In the genomic region with DNA sequence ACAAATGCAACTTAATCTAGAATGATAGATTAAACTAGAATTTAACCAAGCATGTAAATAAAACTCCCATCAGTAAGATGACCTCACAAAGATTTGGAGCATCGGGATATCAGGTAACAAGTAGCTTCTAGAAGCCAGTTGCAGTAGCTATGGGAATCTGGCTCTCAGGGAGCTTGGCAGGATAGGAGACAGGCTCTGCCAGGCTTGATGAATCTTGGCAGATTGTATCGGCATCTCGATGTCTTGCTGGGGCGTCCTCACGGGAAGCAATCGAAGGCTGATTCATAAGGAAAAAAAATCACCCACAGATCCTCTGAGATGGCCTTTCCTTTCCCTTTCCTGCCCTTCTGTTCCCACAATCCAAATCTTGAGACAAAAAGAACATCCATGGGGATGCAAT, we compare ENCODE assay signal across 14 mouse cellular contexts.
A peak's percentile ranks its signal among the peaks of the same experiment; 100 is the strongest.
DNase-seq lines count a peak whose midpoint lies in the region; ATAC-seq and TF ChIP-seq lines count a peak whose summit lies in the region.
"Had no signal": no experiment of that assay in that cellular context is flagged by ENCODE, and none has a peak within 500 bp of the region (broad histone marks: within the 10 kb centered on the region; RNA-seq: fewer than 3 reads in every experiment).

No protein-coding gene starts in this region.

- H3K36me3 ChIP-seq in forebrain, embryonic 14.5 days (ENCODE audit: control insufficient read depth, insufficient read depth, low read length), result no peaks in the 10 kb centered on the region
- no peaks in the 10 kb centered on the region for H3K36me3 ChIP-seq in forebrain, embryonic 11.5 days (ENCODE audit: control insufficient read depth, insufficient read depth, low read length)
- H3K36me3 ChIP-seq in heart, adult 2 months (ENCODE audit: control insufficient read depth, insufficient read depth, low read length), result no peaks in the 10 kb centered on the region
- H3K36me3 ChIP-seq: heart, embryonic 10.5 days; hindbrain, embryonic 13.5 days; limb, embryonic 15.5 days; neural tube, embryonic 12.5 days had no signal

- ATAC-seq in forebrain, embryonic 14.5 days, result no peak
- no peak for ATAC-seq in forebrain, embryonic 11.5 days (replicated peaks; ENCODE audit: low FRiP score)

- H3K27ac ChIP-seq in forebrain, embryonic 14.5 days (ENCODE audit: low read depth, low read length), result no peak overlapping the region
- no peak overlapping the region for H3K27ac ChIP-seq in forebrain, embryonic 11.5 days (ENCODE audit: low read depth, low read length)
- H3K27ac ChIP-seq in heart, adult 2 months, result no peak overlapping the region
- H3K27ac ChIP-seq: heart, embryonic 10.5 days; hindbrain, embryonic 13.5 days; limb, embryonic 15.5 days; neural tube, embryonic 12.5 days had no signal

- H3K4me3 ChIP-seq in forebrain, embryonic 14.5 days (ENCODE audit: low read depth, low read length), result no peak overlapping the region
- no peak overlapping the region for H3K4me3 ChIP-seq in forebrain, embryonic 11.5 days (ENCODE audit: low read depth, low read length)
- H3K4me3 ChIP-seq in heart, adult 2 months, result no peak overlapping the region
- H3K4me3 ChIP-seq: heart, embryonic 10.5 days; hindbrain, embryonic 13.5 days; limb, embryonic 15.5 days; megakaryocyte, embryonic 14.5 days; neural tube, embryonic 12.5 days had no signal

- no peaks in the 10 kb centered on the region for H3K27me3 ChIP-seq in forebrain, embryonic 14.5 days (replicated peaks; ENCODE audit: control insufficient read depth, insufficient read depth, low read length)
- no peaks in the 10 kb centered on the region for H3K27me3 ChIP-seq in forebrain, embryonic 11.5 days (ENCODE audit: control insufficient read depth, insufficient read depth, low read length)
- no peaks in the 10 kb centered on the region for H3K27me3 ChIP-seq in heart, adult 2 months (ENCODE audit: control insufficient read depth, insufficient read depth, low read length)
- H3K27me3 ChIP-seq: hindbrain, embryonic 13.5 days; limb, embryonic 15.5 days; megakaryocyte, embryonic 14.5 days; neural tube, embryonic 12.5 days had no signal

- intact Hi-C loops in gastrocnemius, postnatal 36 days (cut with DNase I), result no loop called here
- intact Hi-C loops in heart, adult 2 months (cut with DNase I), result no loop called here

- no peaks in the 10 kb centered on the region for H3K4me1 ChIP-seq in forebrain, embryonic 14.5 days (ENCODE audit: control insufficient read depth, insufficient read depth, low read length)
- no peaks in the 10 kb centered on the region for H3K4me1 ChIP-seq in forebrain, embryonic 11.5 days (replicated peaks; ENCODE audit: control insufficient read depth, insufficient read depth, low read length)
- H3K4me1 ChIP-seq in heart, adult 2 months (ENCODE audit: control insufficient read depth, insufficient read depth, low read length), result no peaks in the 10 kb centered on the region
- H3K4me1 ChIP-seq: heart, embryonic 10.5 days; hindbrain, embryonic 13.5 days; limb, embryonic 15.5 days; megakaryocyte, embryonic 14.5 days; neural tube, embryonic 12.5 days had no signal

- WGBS in forebrain, embryonic 14.5 days, result 88% methylated on average over 6 of the region's 6 CpGs
- WGBS in forebrain, embryonic 11.5 days, result 97% methylated on average over 6 of the region's 6 CpGs
- WGBS in heart, adult 2 months, result 74% methylated on average over 6 of the region's 6 CpGs

- TF ChIP-seq EP300 in heart, adult 2 months (IDR thresholded peaks at IDR 0.05; ENCODE audit: insufficient read depth, low read depth, low read length), result no peak

- no peak overlapping the region for H3K9ac ChIP-seq in forebrain, embryonic 14.5 days (ENCODE audit: low read length)
- H3K9ac ChIP-seq in forebrain, embryonic 11.5 days (ENCODE audit: low read length), result no peak overlapping the region
- H3K9ac ChIP-seq in heart, adult 2 months (ENCODE audit: low read depth, low read length), result no peak overlapping the region
- H3K9ac ChIP-seq: hindbrain, embryonic 13.5 days; limb, embryonic 15.5 days; neural tube, embryonic 12.5 days had no signal

- no peak overlapping the region for H3K4me2 ChIP-seq in forebrain, embryonic 14.5 days (ENCODE audit: low read length)
- no peak overlapping the region for H3K4me2 ChIP-seq in forebrain, embryonic 11.5 days (ENCODE audit: low read depth, low read length, severe bottlenecking)
- H3K4me2 ChIP-seq: hindbrain, embryonic 13.5 days; limb, embryonic 15.5 days; neural tube, embryonic 12.5 days had no signal

- no peak for TF ChIP-seq POLR2A in heart, adult 2 months (IDR thresholded peaks at IDR 0.05; ENCODE audit: insufficient read depth, low read depth, low read length)

- no peaks in the 10 kb centered on the region for H3K79me2 ChIP-seq in heart, adult 2 months (replicated peaks; ENCODE audit: control insufficient read depth, insufficient read depth, low read length)

- peak; percentile 56 for DNase-seq in forebrain, embryonic 14.5 days (ENCODE audit: low spot score)
- DNase-seq in forebrain, embryonic 11.5 days (ENCODE audit: low spot score), result no peak
- peak; percentile 82 for DNase-seq in cerebellum, adult 11-12 months
- peak; percentile 7 to 34 for DNase-seq in gastrocnemius, postnatal 36 days
- DNase-seq in right cerebral cortex, adult 18-20 months, result peak; percentile 39
- no peak for DNase-seq in heart, adult 2 months
- DNase-seq in neural tube, embryonic 10.5 days (ENCODE audit: extremely low spot score, low spot score), result no peak
- no peak for DNase-seq in thymus, postnatal 0 days (ENCODE audit: low spot score)
- DNase-seq: thymus, postnatal 25 days had no signal

- no peaks in the 10 kb centered on the region for H3K9me3 ChIP-seq in forebrain, embryonic 14.5 days (replicated peaks; ENCODE audit: control insufficient read depth, low read length)
- no peaks in the 10 kb centered on the region for H3K9me3 ChIP-seq in forebrain, embryonic 11.5 days (ENCODE audit: control insufficient read depth, low read length)
- H3K9me3 ChIP-seq: heart, embryonic 10.5 days; hindbrain, embryonic 13.5 days; limb, embryonic 15.5 days; neural tube, embryonic 12.5 days had no signal

- TF ChIP-seq CTCF in heart, adult 2 months (IDR thresholded peaks at IDR 0.05), result no peak

Comparison
In these comparisons a context has a peak if more than half of its experiments do, and no peak if none do; other contexts are left out.
1. DNase-seq: peak in forebrain, embryonic 14.5 days (single experiment), cerebellum, adult 11-12 months (single experiment), gastrocnemius, postnatal 36 days (2 of 2) and right cerebral cortex, adult 18-20 months (single experiment); none in forebrain, embryonic 11.5 days (single experiment), heart, adult 2 months (0 of 2), neural tube, embryonic 10.5 days (single experiment) and thymus, postnatal 0 days (single experiment).